Mouse (Mus musculus): ENCODE results near the gene Stam2. TPM values are rescaled to one million over a fixed set of nuclear protein-coding genes. Genes with fewer than 3 reads are reported as not detected.

Gene Stam2
- total and polyA plus RNA-seq, 3 experiments: 9.3 to 20.5 (median 16.5) TPM

- H3K27ac ChIP-seq (ENCODE audit: insufficient read depth, low read depth): no peak overlapping the region
- no peaks in the 10 kb centered on the region for H3K27me3 ChIP-seq (replicated peaks)
- no peaks in the 10 kb centered on the region for H3K4me1 ChIP-seq (ENCODE audit: control insufficient read depth in 1 of 2, insufficient read depth in 2 of 2)
- no peaks in the 10 kb centered on the region; the same call in 1 of the 2 replicates for H3K79me2 ChIP-seq (replicated peaks; ENCODE audit: control insufficient read depth, extremely low read depth, insufficient read depth, poor library complexity, severe bottlenecking)
- H3K9ac ChIP-seq (ENCODE audit: insufficient read depth, low read depth): no peak overlapping the region
- no peaks in the 10 kb centered on the region for H3K9me3 ChIP-seq (replicated peaks; ENCODE audit: low read length)
- H3K4me3 ChIP-seq (replicated peaks in 1 of 3; ENCODE audit: low read depth in 2 of 3, low read length in 2 of 3, poor library complexity in 1 of 3): no peak overlapping the region
- in situ Hi-C loops (cut with MboI; ENCODE audit: low pct_ligation_motif_present, low pct_unique_long_range_greater_than_20kb, low sequenced_read_pairs): no loop called here
- H3K36me3 ChIP-seq (replicated peaks in 1 of 2; ENCODE audit: control insufficient read depth in 1 of 2, insufficient read depth in 1 of 2, low read length in 1 of 2): peaks cover 15 to 48% of the 10 kb centered on the region in 2 experiments
- no peak for DNase-seq (ENCODE audit: extremely low read depth)
- H3K4me2 ChIP-seq (ENCODE audit: insufficient read depth, low read depth, poor library complexity, severe bottlenecking): no peak overlapping the region
- TF ChIP-seq USF2 (conservative IDR thresholded peaks at IDR 0.05; ENCODE audit: low read depth, low read length): no peak
- TF ChIP-seq RCOR1 (conservative IDR thresholded peaks at IDR 0.05; ENCODE audit: low read depth, low read length): no peak
- no peak for TF ChIP-seq POLR2AphosphoS2 (IDR thresholded peaks at IDR 0.05; ENCODE audit: low read depth, low read length)
- TF ChIP-seq NRF1 (IDR thresholded peaks at IDR 0.05; ENCODE audit: low read depth, low read length): no peak
- TF ChIP-seq ZNF384 (IDR thresholded peaks at IDR 0.05; ENCODE audit: low read depth, low read length): no peak
- TF ChIP-seq CHD2 (IDR thresholded peaks at IDR 0.05; ENCODE audit: low read length): no peak
- dilution Hi-C loops (cut with MboI; ENCODE audit: extremely low pct_ligation_motif_present, extremely low pct_unique_long_range_greater_than_20kb, low sequenced_read_pairs): no loop called here
Observed at GRCm38 (mm10) chr2:52717076-52717475, 25.0 kb downstream of the Stam2 start.

DNA sequence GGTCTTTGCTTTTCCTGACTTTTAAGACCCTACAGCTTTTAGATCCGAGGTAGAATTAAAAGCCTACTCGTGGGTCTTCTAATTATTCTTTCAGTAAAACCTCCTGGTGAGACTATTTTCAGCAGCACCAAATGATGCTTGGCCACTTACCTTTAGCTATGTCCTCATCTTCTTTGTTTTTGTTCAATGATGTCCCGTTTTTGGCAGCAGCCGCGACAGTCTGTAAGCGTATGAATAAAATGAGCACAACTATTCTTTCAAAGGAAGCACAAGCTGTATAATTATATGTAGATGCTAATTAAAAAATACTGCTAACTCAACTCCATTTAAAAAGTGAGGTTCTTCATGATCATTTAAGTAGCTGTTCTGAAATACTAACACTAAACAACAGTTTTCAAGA, 26.5 kb downstream of the Stam2 start:
- no peak for DNase-seq (ENCODE audit: extremely low read depth)
- dilution Hi-C loops (cut with MboI; ENCODE audit: extremely low pct_ligation_motif_present, extremely low pct_unique_long_range_greater_than_20kb, low sequenced_read_pairs): no loop called here
- H3K4me2 ChIP-seq (ENCODE audit: insufficient read depth, low read depth, poor library complexity, severe bottlenecking): no peak overlapping the region
- TF ChIP-seq HCFC1 (IDR thresholded peaks at IDR 0.05; ENCODE audit: low read depth, low read length) (no peak), CHD2 (IDR thresholded peaks at IDR 0.05; ENCODE audit: low read length) (no peak), ETS1 (conservative IDR thresholded peaks at IDR 0.05; ENCODE audit: low read depth, low read length) (no peak), MXI1 (IDR thresholded peaks at IDR 0.05; ENCODE audit: low read depth, low read length) (no peak), ZC3H11A (IDR thresholded peaks at IDR 0.05; ENCODE audit: low read depth, low read length) (no peak), MEF2A (IDR thresholded peaks at IDR 0.05; ENCODE audit: borderline replicate concordance, low read depth, low read length) (no peak), MYC (IDR thresholded peaks at IDR 0.05; ENCODE audit: low read depth, low read length) (no peak), ZNF384 (IDR thresholded peaks at IDR 0.05; ENCODE audit: low read depth, low read length) (no peak), ZKSCAN1 (IDR thresholded peaks at IDR 0.05; ENCODE audit: borderline replicate concordance, low read depth, low read length) (no peak), KAT2A (IDR thresholded peaks at IDR 0.05; ENCODE audit: insufficient replicate concordance, low read length) (no peak), POLR2AphosphoS2 (IDR thresholded peaks at IDR 0.05; ENCODE audit: low read depth, low read length) (no peak)
- H3K4me1 ChIP-seq (ENCODE audit: control insufficient read depth in 1 of 2, insufficient read depth in 2 of 2): no peaks in the 10 kb centered on the region
- peaks cover 13 to 51% of the 10 kb centered on the region in 2 experiments for H3K36me3 ChIP-seq (replicated peaks in 1 of 2; ENCODE audit: control insufficient read depth in 1 of 2, insufficient read depth in 1 of 2, low read length in 1 of 2)
- no peaks in the 10 kb centered on the region for H3K79me2 ChIP-seq (replicated peaks; ENCODE audit: control insufficient read depth, extremely low read depth, insufficient read depth, poor library complexity, severe bottlenecking)
- H3K27me3 ChIP-seq (replicated peaks): no peaks in the 10 kb centered on the region
- in situ Hi-C loops (cut with MboI; ENCODE audit: low pct_ligation_motif_present, low pct_unique_long_range_greater_than_20kb, low sequenced_read_pairs): no loop called here
- H3K9me3 ChIP-seq (replicated peaks; ENCODE audit: low read length): no peaks in the 10 kb centered on the region
- no peak overlapping the region for H3K4me3 ChIP-seq (replicated peaks in 1 of 3; ENCODE audit: low read depth in 2 of 3, low read length in 2 of 3, poor library complexity in 1 of 3)
- no peak overlapping the region for H3K27ac ChIP-seq (ENCODE audit: insufficient read depth, low read depth)
- H3K9ac ChIP-seq (ENCODE audit: insufficient read depth, low read depth): no peak overlapping the region
